Mouse (Mus musculus): ENCODE data around the gene Zfp462.

Zfp462 gene

GRCm38 (mm10) chr4:55049938-55050610 is 105.2 kb downstream of the Zfp462 start:
- no peak for DNase-seq

GRCm38 (mm10) chr4:55051345-55051744 is 106.5 kb downstream of the Zfp462 start:
- DNase-seq: no peak

- DNase-seq: no peak
Measured at GRCm38 (mm10) chr4:55052686-55053085, 107.8 kb downstream of the Zfp462 start.

- DNase-seq: peak; percentile 36
Measured at GRCm38 (mm10) chr4:55057666-55058455, 113.0 kb downstream of the Zfp462 start.

GRCm38 (mm10) chr4:55058901-55059300 is 114.1 kb downstream of the Zfp462 start:
- DNase-seq: no peak

- DNase-seq: no peak
Measured at GRCm38 (mm10) chr4:55066341-55067170, 121.7 kb downstream of the Zfp462 start.

GRCm38 (mm10) chr4:55071535-55071934 is 126.7 kb downstream of the Zfp462 start:
- DNase-seq: no peak

- peak; percentile 15 for DNase-seq
Measured at GRCm38 (mm10) chr4:55077133-55077889, 132.5 kb downstream of the Zfp462 start.

- DNase-seq: peak; percentile 55
Measured at GRCm38 (mm10) chr4:55077902-55078716, 133.3 kb downstream of the Zfp462 start.

GRCm38 (mm10) chr4:55079056-55079455 is 134.2 kb downstream of the Zfp462 start:
- no peak for DNase-seq

GRCm38 (mm10) chr4:55084080-55084688 is 139.3 kb downstream of the Zfp462 start:
- DNase-seq: peak; percentile 18

- DNase-seq: no peak
Measured at GRCm38 (mm10) chr4:55088153-55088552, 143.3 kb downstream of the Zfp462 start.

GRCm38 (mm10) chr4:55088922-55089321 is 144.1 kb downstream of the Zfp462 start:
- DNase-seq: no peak

- no peak for DNase-seq
Measured at GRCm38 (mm10) chr4:55097157-55097556, 152.3 kb downstream of the Zfp462 start.

GRCm38 (mm10) chr4:55098366-55098765 is 153.5 kb downstream of the Zfp462 start:
- DNase-seq: no peak

GRCm38 (mm10) chr4:55100851-55101250 is 156.0 kb downstream of the Zfp462 start:
- DNase-seq: peak; percentile 21

- DNase-seq: no peak
Measured at GRCm38 (mm10) chr4:55101601-55102000, 156.8 kb downstream of the Zfp462 start.

- DNase-seq: no peak
Measured at GRCm38 (mm10) chr4:55102382-55102781, 157.5 kb downstream of the Zfp462 start.

- no peak for DNase-seq
Measured at GRCm38 (mm10) chr4:55103575-55103974, 158.7 kb downstream of the Zfp462 start.

- DNase-seq: no peak
Measured at GRCm38 (mm10) chr4:55117839-55118487, 173.1 kb downstream of the Zfp462 start.

- no peak for DNase-seq
Measured at GRCm38 (mm10) chr4:55121126-55121525, 176.3 kb downstream of the Zfp462 start.

Measured in lung, postnatal 14 days (tissue).